Mouse (Mus musculus) olfactory bulb, adult 2 months (tissue): ENCODE data around the gene Polr1b.

Experiments used
- CTCF ChIP-seq: fragments of 200-500 bp; IDR thresholded peaks from 2 replicates; pipeline ENCODE4 v1.5.1; 2012; ENCODE audit warnings: low read depth, mild to moderate bottlenecking, low read length, moderate library complexity; ENCODE audit not compliant: insufficient read depth
- POLR2A ChIP-seq: fragments of 200-500 bp; IDR thresholded peaks from 2 replicates; pipeline ENCODE4 v1.6.1; 2012; ENCODE audit warnings: mild to moderate bottlenecking, low read depth, low read length, moderate library complexity; ENCODE audit not compliant: insufficient read depth

DNA sequence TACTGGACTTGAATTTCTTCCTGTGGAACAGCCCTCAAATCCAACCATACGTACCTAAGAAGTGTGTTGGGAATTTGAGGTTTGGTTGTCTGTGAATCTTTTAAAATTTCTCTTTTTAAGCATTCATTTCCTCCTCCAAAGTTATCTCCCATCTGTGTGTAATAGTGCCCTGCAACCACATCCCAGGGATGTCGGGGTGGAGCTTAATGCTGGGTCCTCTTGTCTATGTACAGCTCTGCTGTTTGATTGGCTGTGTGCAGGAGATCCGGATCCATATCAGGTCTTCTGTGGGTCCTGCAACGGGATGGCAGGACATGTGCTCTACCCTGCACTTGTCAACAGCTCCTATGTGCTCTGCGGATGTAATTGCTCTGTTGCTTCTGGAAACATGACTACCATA, 64.0 kb downstream of the Polr1b start:
- TF ChIP-seq POLR2A: no peak
- no peak for TF ChIP-seq CTCF
